Mouse (Mus musculus) megakaryocyte, embryonic 14.5 days (primary cell): Measurements from ENCODE around the gene Purb.

Source experiments
- FLI1 ChIP-seq: IDR thresholded peaks from 2 replicates; pipeline ENCODE4 v1.6.1; 2012; ENCODE audit warnings: low read length, inconsistent platforms, mixed read lengths
- GATA1 ChIP-seq: IDR thresholded peaks from 3 replicates; pipeline ENCODE4 v1.6.1; 2012; ENCODE audit warnings: mixed read lengths, low read length, inconsistent platforms, borderline replicate concordance

DNA sequence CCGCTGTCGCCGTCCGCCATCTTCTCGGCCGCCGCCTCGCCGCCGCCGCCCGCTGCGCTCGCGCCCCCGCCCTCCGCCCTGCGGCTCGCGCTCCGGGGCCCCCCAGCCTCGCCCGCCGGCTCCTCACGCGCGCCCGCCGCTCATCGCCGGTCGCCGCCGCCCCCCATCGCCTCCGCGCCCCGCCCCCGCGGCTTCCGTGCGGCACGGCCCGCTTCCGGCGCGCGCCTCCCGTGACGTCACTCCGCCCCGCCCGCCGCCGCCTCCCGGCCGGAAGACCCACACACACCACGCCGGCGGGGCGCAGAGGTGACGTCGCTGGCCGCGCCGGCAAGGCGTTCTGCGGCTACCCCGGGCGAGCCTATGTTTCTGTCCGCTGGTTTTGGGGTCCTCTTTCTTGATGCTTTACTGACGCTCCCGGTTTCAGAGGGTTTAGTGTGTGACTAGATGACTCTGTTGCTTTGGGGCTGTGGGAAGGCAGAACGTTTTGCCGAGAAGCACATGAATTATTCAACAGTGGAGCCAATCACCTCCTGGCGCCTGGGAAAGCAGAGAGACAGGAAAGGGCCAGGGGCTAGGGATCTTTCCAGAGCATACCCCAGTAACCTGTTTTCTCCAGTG is at the start of gene Purb:
- no peak for TF ChIP-seq GATA1
- no peak for TF ChIP-seq FLI1
